Mouse (Mus musculus) cortical plate, adult 2 months (tissue): ENCODE measurements around the gene Slc12a3. TPM values are rescaled to one million over a fixed set of nuclear protein-coding genes. Genes with fewer than 3 reads are reported as not detected.

Experiments used
- H3K27ac ChIP-seq: fragments of 200-500 bp; 2 replicates; pipeline ENCODE4 v1.5.1; 2012; ENCODE audit warnings: low read length, control low read depth, inconsistent platforms; ENCODE audit not compliant: insufficient read depth
- H3K4me1 ChIP-seq: fragments of 200-500 bp; 2 replicates; pipeline ENCODE4 v1.6.1; 2011; ENCODE audit warnings: low read length; ENCODE audit not compliant: control insufficient read depth, insufficient read depth
- H3K4me3 ChIP-seq: fragments of 200-500 bp; 2 replicates; pipeline ENCODE4 v1.5.1; 2011; ENCODE audit warnings: mild to moderate bottlenecking, low read length, control low read depth; ENCODE audit not compliant: insufficient read depth
- CTCF ChIP-seq: fragments of 200-500 bp; IDR thresholded peaks from 2 replicates; pipeline ENCODE4 v1.5.1; 2011; ENCODE audit warnings: mild to moderate bottlenecking, control low read depth, low read length; ENCODE audit not compliant: insufficient read depth; ENCODE audit errors: extremely low read depth
- POLR2A ChIP-seq: fragments of 200-500 bp; IDR thresholded peaks from 2 replicates; pipeline ENCODE4 v1.6.1; 2011; ENCODE audit warnings: mild to moderate bottlenecking, low read length, control low read depth; ENCODE audit not compliant: insufficient read depth; ENCODE audit errors: extremely low read depth
- polyA plus RNA-seq: library from polyadenylated mRNA; depleted of rRNA; stranded (reverse); fragments of >200 nt; gene quantifications from 2 replicates; pipeline ENCODE4 v1.2.3, GENCODE M21; 2012; rRNA removed

Slc12a3 gene
- polyA plus RNA-seq: 0.66 and 1.0 TPM in 2 replicates

GRCm38 (mm10) chr8:94328932-94329728, at the start of gene Slc12a3:
Gene Slc12a3 (plus strand): TSS chr8:94329201.
- no peaks in the 10 kb centered on the region for H3K4me1 ChIP-seq
- H3K4me3 ChIP-seq: no peak within 1 kb of the TSS
- no peak within 1 kb of the TSS for H3K27ac ChIP-seq
- no peak for TF ChIP-seq CTCF
- no peak for TF ChIP-seq POLR2A

- no peak overlapping the region for H3K4me3 ChIP-seq
- TF ChIP-seq CTCF: no peak
- no peaks in the 10 kb centered on the region for H3K4me1 ChIP-seq
- H3K27ac ChIP-seq: no peak overlapping the region
Measured at GRCm38 (mm10) chr8:94280001-94280613, 48.9 kb upstream of the Slc12a3 start.

GRCm38 (mm10) chr8:94282453-94282985, 46.5 kb upstream of the Slc12a3 start:
- Histone ChIP-seq H3K27ac (no peak overlapping the region), H3K4me1 (no peaks in the 10 kb centered on the region; the same call in 1 of the 2 replicates), H3K4me3 (no peak overlapping the region)
- TF ChIP-seq CTCF: no peak
- TF ChIP-seq POLR2A: no peak

- Histone ChIP-seq H3K27ac (no peak overlapping the region), H3K4me3 (no peak overlapping the region), H3K4me1 (no peaks in the 10 kb centered on the region; the same call in 1 of the 2 replicates)
- TF ChIP-seq POLR2A (no peak), CTCF (no peak)
Measured at GRCm38 (mm10) chr8:94284204-94284603, 44.8 kb upstream of the Slc12a3 start.

DNA sequence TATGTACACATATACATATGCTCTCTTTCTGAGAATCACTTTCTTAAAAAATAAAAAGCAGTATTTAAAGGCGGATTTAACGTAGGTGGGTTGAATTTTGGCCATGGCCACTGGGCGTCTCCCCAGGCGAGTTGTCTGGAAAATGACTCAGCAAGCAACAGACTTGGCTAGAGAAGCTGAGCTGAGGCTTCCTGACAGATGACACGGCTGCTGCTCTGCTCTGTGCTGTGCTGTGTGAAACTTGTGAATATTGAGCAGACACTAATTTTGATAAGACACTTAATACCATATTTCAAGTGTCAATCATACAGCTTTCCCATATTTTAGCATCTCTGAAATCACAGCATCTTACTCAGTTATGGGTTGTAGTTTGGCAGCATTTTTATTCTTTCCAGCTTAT, 38.4 kb upstream of the Slc12a3 start:
- Histone ChIP-seq H3K27ac (no peak overlapping the region; the same call in 1 of the 2 replicates), H3K4me3 (no peak overlapping the region), H3K4me1 (peaks cover 10% of the 10 kb centered on the region)
- TF ChIP-seq POLR2A: no peak

GRCm38 (mm10) chr8:94292072-94292471, 36.9 kb upstream of the Slc12a3 start:
- TF ChIP-seq POLR2A (no peak), CTCF (no peak)
- H3K27ac ChIP-seq: no peak overlapping the region
- H3K4me3 ChIP-seq: no peak overlapping the region
- H3K4me1 ChIP-seq: peaks cover 14% of the 10 kb centered on the region

DNA sequence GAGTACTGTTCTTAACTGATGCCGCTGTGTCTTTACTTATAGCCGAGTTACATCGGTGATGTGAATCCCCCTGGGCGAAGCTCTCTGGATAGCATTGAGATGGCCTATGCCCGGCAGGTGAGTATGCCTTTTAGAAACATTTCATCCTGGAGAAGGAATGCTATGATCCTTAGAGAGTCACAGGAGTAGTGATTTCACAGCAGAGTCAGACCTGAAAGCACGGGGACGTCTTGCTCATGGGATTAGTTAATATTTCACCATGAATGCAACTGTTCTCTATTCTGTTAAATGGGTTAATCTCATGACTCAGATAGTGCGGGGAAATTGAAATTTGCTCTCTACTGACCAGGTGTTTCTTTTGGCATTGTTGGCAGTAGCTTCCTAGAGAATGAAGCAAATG, 36.4 kb upstream of the Slc12a3 start:
- Histone ChIP-seq H3K4me3 (no peak overlapping the region), H3K27ac (no peak overlapping the region), H3K4me1 (peaks cover 14% of the 10 kb centered on the region)
- TF ChIP-seq POLR2A (no peak), CTCF (no peak)

GRCm38 (mm10) chr8:94295687-94296086, 33.3 kb upstream of the Slc12a3 start:
- TF ChIP-seq CTCF (no peak), POLR2A (no peak)
- Histone ChIP-seq H3K27ac (no peak overlapping the region), H3K4me3 (no peak overlapping the region), H3K4me1 (peaks cover 14% of the 10 kb centered on the region)

- TF ChIP-seq POLR2A (no peak), CTCF (no peak)
- Histone ChIP-seq H3K4me1 (peaks cover 13% of the 10 kb centered on the region), H3K27ac (no peak overlapping the region), H3K4me3 (no peak overlapping the region)
Measured at GRCm38 (mm10) chr8:94296312-94296991, 32.5 kb upstream of the Slc12a3 start.

GRCm38 (mm10) chr8:94297101-94297500, 31.9 kb upstream of the Slc12a3 start:
- no peak overlapping the region for H3K4me3 ChIP-seq
- peaks cover 10% of the 10 kb centered on the region for H3K4me1 ChIP-seq
- no peak for TF ChIP-seq POLR2A
- TF ChIP-seq CTCF: no peak
- no peak overlapping the region for H3K27ac ChIP-seq
